Mouse (Mus musculus) erythroid progenitor cell, adult 5-6 weeks (primary cell): Measurements from ENCODE around the gene Olfr412. TPM values are rescaled to one million over a fixed set of nuclear protein-coding genes. Genes with fewer than 3 reads are reported as not detected.

Source experiments
- ATAC-seq: replicated peaks from 2 replicates; pipeline ENCODE4 v1.8.0; 2016; ENCODE audit warnings: moderate number of reproducible peaks, mild to moderate bottlenecking, moderate TSS enrichment, inconsistent platforms; ENCODE audit not compliant: poor library complexity, low FRiP score, severe bottlenecking
- total RNA-seq, 2 experiments: library from RNA; stranded (forward) in 1 of 2; stranded (reverse) in 1 of 2; fragments of 150-400 nt in 1 of 2; fragments of 186-747, 209-891 nt in 1 of 2; gene quantifications; 2 replicates each; pipeline versions ENCODE4 v1.2.3 to v1.2.4; 2015 to 2017; ENCODE audit warnings: low replicate concordance in 2 of 2

Olfr412 gene
- total RNA-seq, 2 experiments from 2014 or later, result not detected

DNA sequence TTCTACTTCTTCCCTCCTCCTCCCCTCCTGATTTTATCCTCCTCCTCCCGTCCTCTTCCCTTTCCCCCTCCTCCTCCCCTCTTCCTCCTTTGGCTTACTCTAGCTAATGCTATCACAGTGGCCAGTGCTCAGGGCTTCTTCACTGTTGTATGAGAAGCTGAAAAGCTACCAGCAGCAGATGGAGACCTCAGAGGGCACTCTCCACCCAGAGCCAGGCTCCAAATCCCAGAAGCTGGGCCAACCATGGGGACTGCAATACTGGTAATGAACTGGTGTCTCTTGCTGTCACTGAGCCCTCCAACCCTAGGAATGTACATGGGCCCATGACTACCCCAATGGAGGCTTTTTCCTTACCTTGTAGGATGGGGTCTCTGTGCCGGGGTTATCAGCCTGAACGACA is 50.1 kb downstream of the Olfr412 start:
- ATAC-seq, result no peak

DNA sequence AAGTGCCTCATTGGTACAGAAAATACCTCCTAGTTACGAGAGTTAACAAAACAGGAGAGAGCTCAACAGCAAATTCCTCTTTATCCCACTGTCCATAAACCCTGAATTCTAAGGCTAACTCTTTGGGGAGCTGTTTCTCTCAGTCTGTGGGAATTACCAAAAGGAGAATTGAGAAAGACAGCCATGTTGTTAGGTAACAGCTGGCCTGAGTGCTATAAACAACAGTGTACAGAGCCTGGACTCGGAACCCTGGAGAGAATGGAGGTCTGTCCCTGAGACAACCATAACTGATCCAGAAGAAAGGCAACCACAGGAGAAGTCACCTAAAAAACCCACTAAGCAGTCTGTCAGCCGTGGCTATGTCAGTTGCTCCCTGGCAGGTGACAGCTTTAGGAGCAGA is 50.6 kb downstream of the Olfr412 start:
- no peak for ATAC-seq

DNA sequence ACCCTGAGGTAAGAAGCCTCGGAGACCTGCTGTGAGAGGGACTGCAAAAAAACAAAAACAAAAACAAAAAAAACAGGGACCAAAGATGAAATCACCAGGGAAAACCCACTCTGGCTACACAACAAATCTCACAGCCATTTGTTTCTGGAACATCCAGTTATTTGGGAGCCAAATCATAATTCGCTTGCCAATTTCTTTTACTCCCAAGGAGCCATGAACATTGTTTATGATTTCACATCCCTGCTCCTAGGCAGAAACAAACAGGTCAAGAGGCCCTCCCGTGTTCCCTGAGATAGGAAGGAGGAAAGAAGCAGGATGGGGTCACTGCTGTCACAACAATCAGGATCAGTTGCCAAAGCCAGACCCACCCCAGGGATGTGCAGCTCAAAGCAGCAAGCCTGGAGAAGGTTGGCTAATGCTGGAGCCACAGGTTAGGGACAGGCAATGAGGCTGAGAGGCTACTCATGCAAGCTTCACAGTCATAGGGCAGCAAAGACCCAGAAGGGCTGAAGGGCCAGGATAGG is 51.6 kb downstream of the Olfr412 start:
- no peak for ATAC-seq

DNA sequence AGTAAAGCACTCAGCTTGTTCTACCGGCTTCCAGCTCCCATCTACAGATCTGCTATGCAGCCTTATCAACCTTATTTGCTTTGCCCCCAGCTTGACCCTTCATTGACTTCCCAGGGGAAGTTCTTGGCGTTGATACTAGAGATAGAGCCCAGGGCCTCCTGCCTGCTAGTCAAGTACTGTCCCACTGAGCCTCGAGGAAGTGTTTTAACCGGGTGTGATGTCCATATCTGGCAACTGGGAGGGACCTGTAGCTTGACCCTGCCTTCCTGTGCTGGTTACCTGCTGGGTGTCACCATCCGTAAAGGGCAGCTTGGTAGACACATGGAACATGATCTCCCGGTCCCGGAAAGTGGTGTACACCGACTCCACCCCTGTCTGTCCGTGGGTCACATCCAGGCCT is 52.2 kb downstream of the Olfr412 start:
- ATAC-seq, result no peak

DNA sequence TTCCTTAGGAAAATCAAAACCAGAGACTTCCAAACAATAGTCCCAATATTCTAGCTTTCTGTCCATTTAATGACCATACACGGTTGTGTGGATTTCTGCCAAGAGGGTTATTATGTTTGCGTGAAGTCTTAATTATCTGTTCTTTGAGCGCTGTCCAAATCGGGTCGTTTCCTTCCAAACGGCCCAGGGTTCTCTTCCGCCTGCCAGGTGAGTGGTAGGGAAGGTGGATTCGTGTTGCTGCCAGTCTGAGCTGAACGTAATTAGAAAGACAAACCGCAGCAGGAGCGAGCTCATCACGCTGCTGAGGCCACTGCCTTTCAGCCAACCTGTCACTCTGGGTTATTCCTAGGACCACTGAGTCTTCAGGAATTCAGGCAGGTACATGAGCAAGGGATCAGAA is 53.9 kb downstream of the Olfr412 start:
- ATAC-seq, result no peak

Other genes with a start within 250 kb of the Olfr412 start
- not detected in 2 replicates for gene Olfr401, start 248.4 kb upstream of the Olfr412 start, total RNA-seq (2015; ENCODE audit: low replicate concordance)
- not detected in 2 replicates for gene Olfr401, start 248.4 kb upstream of the Olfr412 start, total RNA-seq (2017; ENCODE audit: low replicate concordance)
- not detected in 2 replicates for gene Olfr402, start 208.5 kb upstream of the Olfr412 start, total RNA-seq (2015; ENCODE audit: low replicate concordance)
- gene Olfr402, start 208.5 kb upstream of the Olfr412 start, total RNA-seq (2017; ENCODE audit: low replicate concordance), result not detected in 2 replicates
- not detected in 2 replicates for gene Olfr403, start 175.8 kb upstream of the Olfr412 start, total RNA-seq (2015; ENCODE audit: low replicate concordance)
- not detected in 2 replicates for gene Olfr403, start 175.8 kb upstream of the Olfr412 start, total RNA-seq (2017; ENCODE audit: low replicate concordance)
- gene Olfr43, start 150.7 kb upstream of the Olfr412 start, total RNA-seq (2015; ENCODE audit: low replicate concordance), result not detected in 2 replicates
- not detected in 2 replicates for gene Olfr43, start 150.7 kb upstream of the Olfr412 start, total RNA-seq (2017; ENCODE audit: low replicate concordance)
- gene Olfr406, start 102.3 kb upstream of the Olfr412 start, total RNA-seq (2015; ENCODE audit: low replicate concordance), result not detected in 2 replicates
- gene Olfr406, start 102.3 kb upstream of the Olfr412 start, total RNA-seq (2017; ENCODE audit: low replicate concordance), result not detected in 2 replicates
- gene Olfr59, start 78.3 kb upstream of the Olfr412 start, total RNA-seq (2015; ENCODE audit: low replicate concordance), result not detected in 2 replicates
- gene Olfr59, start 78.3 kb upstream of the Olfr412 start, total RNA-seq (2017; ENCODE audit: low replicate concordance), result not detected in 2 replicates
- not detected in 2 replicates for gene Olfr410, start 24.0 kb upstream of the Olfr412 start, total RNA-seq (2015; ENCODE audit: low replicate concordance)
- not detected in 2 replicates for gene Olfr410, start 24.0 kb upstream of the Olfr412 start, total RNA-seq (2017; ENCODE audit: low replicate concordance)
- gene Olfr411, start 9.4 kb upstream of the Olfr412 start, total RNA-seq (2015; ENCODE audit: low replicate concordance), result not detected in 2 replicates
- not detected in 2 replicates for gene Olfr411, start 9.4 kb upstream of the Olfr412 start, total RNA-seq (2017; ENCODE audit: low replicate concordance)
- 1.3 and 3.6 TPM in 2 replicates for gene Rap1gap2, start 248.8 kb downstream of the Olfr412 start, total RNA-seq (2015; ENCODE audit: low replicate concordance)
- 1.2 and 3.0 TPM in 2 replicates for gene Rap1gap2, start 248.8 kb downstream of the Olfr412 start, total RNA-seq (2017; ENCODE audit: low replicate concordance)